Comparison of ENCODE assay signal across 21 mouse cellular contexts in the genomic region with DNA sequence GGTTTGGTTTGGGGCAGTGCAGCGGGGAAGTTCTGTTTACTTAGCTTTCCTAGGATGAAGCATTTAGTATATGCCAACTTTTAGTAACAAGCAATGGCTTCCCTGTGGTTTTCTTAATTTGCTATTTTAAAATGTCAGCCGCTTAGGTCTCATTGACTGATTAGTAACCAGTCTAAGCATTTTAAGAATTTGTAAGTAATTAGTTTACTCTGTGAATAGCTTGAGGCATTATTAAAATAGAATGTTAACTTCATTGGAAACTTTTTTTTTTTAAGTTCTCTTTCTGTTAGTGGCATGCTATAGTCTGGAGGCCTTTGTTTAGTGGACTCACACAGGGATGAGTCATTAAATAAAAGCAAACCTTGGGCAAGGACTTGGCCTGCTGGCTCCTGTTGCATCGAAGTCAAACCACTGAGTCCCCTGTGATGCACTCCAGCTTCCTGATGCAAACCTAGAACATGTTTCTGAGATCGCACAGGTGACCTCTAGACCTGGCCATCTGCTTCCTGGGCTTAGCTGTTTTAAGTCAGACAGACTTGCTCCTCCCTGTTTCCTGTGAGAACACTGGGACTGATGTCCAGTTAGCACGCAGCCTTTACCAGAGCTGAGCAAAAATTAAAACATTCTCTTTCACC. TPM values are rescaled to one million over a fixed set of nuclear protein-coding genes. Genes with fewer than 3 reads are reported as not detected.
DNase-seq lines count a peak whose midpoint lies in the region; ATAC-seq lines count a peak whose summit lies in the region.
"Had no signal": no experiment of that assay in that cellular context is flagged by ENCODE, and none has a peak within 500 bp of the region (broad histone marks: within the 10 kb centered on the region; RNA-seq: fewer than 3 reads in every experiment).

No protein-coding gene starts in this region.

- no peak overlapping the region for H3K4me3 ChIP-seq in kidney, embryonic 16.5 days (ENCODE audit: low read length)
- no peak overlapping the region for H3K4me3 ChIP-seq in limb, embryonic 10.5 days
- H3K4me3 ChIP-seq: heart, embryonic 10.5 days; hindbrain, embryonic 12.5 days; limb, embryonic 13.5 days; liver, embryonic 13.5 days had no signal

- 55% methylated on average over 5 of the region's 5 CpGs for WGBS in kidney, embryonic 16.5 days
- WGBS in limb, embryonic 10.5 days: 77% methylated on average over 5 of the region's 5 CpGs

- H3K9ac ChIP-seq in kidney, embryonic 16.5 days (replicated peaks; ENCODE audit: low read length): no peak overlapping the region
- H3K9ac ChIP-seq: hindbrain, embryonic 12.5 days; limb, embryonic 13.5 days; liver, embryonic 13.5 days; lung, embryonic 14.5 days had no signal

- no peaks in the 10 kb centered on the region for H3K36me3 ChIP-seq in kidney, embryonic 16.5 days (ENCODE audit: insufficient read depth, low read length)
- H3K36me3 ChIP-seq in limb, embryonic 10.5 days: peaks cover 7% of the 10 kb centered on the region
- H3K36me3 ChIP-seq: heart, embryonic 10.5 days had no signal

- H3K27me3 ChIP-seq in kidney, embryonic 16.5 days (ENCODE audit: insufficient read depth, low read length): no peaks in the 10 kb centered on the region
- no peaks in the 10 kb centered on the region for H3K27me3 ChIP-seq in limb, embryonic 10.5 days (ENCODE audit: low read depth, poor library complexity, severe bottlenecking)
- H3K27me3 ChIP-seq: hindbrain, embryonic 12.5 days; limb, embryonic 13.5 days; liver, embryonic 13.5 days had no signal

- H3K9me3 ChIP-seq in kidney, embryonic 16.5 days (ENCODE audit: low read length): no peaks in the 10 kb centered on the region
- H3K9me3 ChIP-seq in limb, embryonic 10.5 days (replicated peaks): no peaks in the 10 kb centered on the region
- H3K9me3 ChIP-seq: heart, embryonic 10.5 days; hindbrain, embryonic 12.5 days; limb, embryonic 13.5 days; liver, embryonic 13.5 days had no signal

- no peak overlapping the region for H3K4me2 ChIP-seq in kidney, embryonic 16.5 days (replicated peaks; ENCODE audit: low read depth, low read length)
- H3K4me2 ChIP-seq: hindbrain, embryonic 12.5 days; limb, embryonic 13.5 days; liver, embryonic 13.5 days; lung, embryonic 14.5 days had no signal

- 0 out of 2 replicates have a peak overlapping the region, but pooled peaks have one; percentile 12 for H3K27ac ChIP-seq in kidney, embryonic 16.5 days (ENCODE audit: low read length)
- 0 out of 2 replicates have a peak overlapping the region, but pooled peaks have one; percentile 11 for H3K27ac ChIP-seq in limb, embryonic 10.5 days
- H3K27ac ChIP-seq: heart, embryonic 10.5 days; hindbrain, embryonic 12.5 days; limb, embryonic 13.5 days; liver, embryonic 13.5 days had no signal

- no peak for ATAC-seq in kidney, embryonic 16.5 days (ENCODE audit: low FRiP score, low TSS enrichment)
- ATAC-seq: forebrain, embryonic 16.5 days had no signal

- peaks cover 18% of the 10 kb centered on the region for H3K4me1 ChIP-seq in kidney, embryonic 16.5 days (ENCODE audit: insufficient read depth, low read length)
- H3K4me1 ChIP-seq in limb, embryonic 10.5 days: peaks cover 33% of the 10 kb centered on the region

- peak; percentile 14 for DNase-seq in adrenal gland, postnatal 14 days
- no peak for DNase-seq in adrenal gland, adult 8-10 months
- DNase-seq in kidney, adult 9 months: no peak
- peak; percentile 98 for DNase-seq in Muller cell, postnatal 12 days (ENCODE audit: inconsistent ontology term)
- no peak for DNase-seq in limb, embryonic 10.5 days (ENCODE audit: low spot score)
- DNase-seq in cerebellum, postnatal 36 days: no peak
- no peak for DNase-seq in testis, postnatal 10 days (ENCODE audit: low spot score)
- DNase-seq: B cell, adult 2 months; cerebellum, adult 11-12 months; cerebellum, postnatal 25 days; kidney, postnatal 25 days; layer of hippocampus, adult 9-11 months; liver, embryonic 13.5 days; lung, embryonic 14.5 days; lung, postnatal 36 days; right cerebral cortex, postnatal 25 days had no signal

RNA-seq across cellular contexts. Expression of a gene that starts 22.1 kb away (rescaled TPM):
- 59.7 and 70.5 TPM in 2 replicates for total RNA-seq in adrenal gland, postnatal 14 days (2021)
- total RNA-seq in adrenal gland, adult 8-10 months (2022): 10 to 100 TPM; 28.9 to 47.3 (median 35.4) TPM
- polyA plus RNA-seq in kidney, embryonic 16.5 days (2015; fragmentation: Nextera tagmentation; extraction: Ambion mirVana): 50.8 and 58.4 TPM in 2 replicates
- polyA plus RNA-seq in limb, embryonic 10.5 days (2016; fragmentation: Nextera tagmentation; extraction: Ambion mirVana): 46.7 and 49.5 TPM in 2 replicates

Comparison
In these comparisons a context has a peak if more than half of its experiments do, and no peak if none do; other contexts are left out.
1. DNase-seq: peak in adrenal gland, postnatal 14 days (single experiment) and Muller cell, postnatal 12 days (single experiment); none in adrenal gland, adult 8-10 months (single experiment), kidney, adult 9 months (single experiment), limb, embryonic 10.5 days (single experiment), cerebellum, postnatal 36 days (0 of 2) and testis, postnatal 10 days (single experiment).